Mouse (Mus musculus) stomach, embryonic 15.5 days (tissue): ENCODE data around the gene Zfp277. TPM values are rescaled to one million over a fixed set of nuclear protein-coding genes. Genes with fewer than 3 reads are reported as not detected.

Source experiments
- ATAC-seq: fragments of 200-750 bp; cut with Nextera tagmentation; 2 replicates; pipeline ENCODE4 v1.8.0; 2017; ENCODE audit warnings: low read depth, moderate number of reproducible peaks, moderate TSS enrichment; ENCODE audit not compliant: insufficient read depth, low FRiP score
- H3K27ac ChIP-seq: fragments of 300-500 bp; sonication (generic); 2 replicates; pipeline ENCODE4 v1.5.1; 2015; ENCODE audit warnings: mild to moderate bottlenecking, inconsistent platforms
- H3K27me3 ChIP-seq: fragments of 300-500 bp; sonication (generic); replicated peaks from 2 replicates; pipeline ENCODE4 v1.6.1; 2015; ENCODE audit warnings: inconsistent platforms
- H3K36me3 ChIP-seq: fragments of 300-500 bp; sonication (generic); 2 replicates; pipeline ENCODE4 v1.6.1; 2015; ENCODE audit warnings: inconsistent platforms
- H3K4me1 ChIP-seq: fragments of 300-500 bp; sonication (generic); 2 replicates; pipeline ENCODE4 v1.6.1; 2015; ENCODE audit warnings: inconsistent platforms
- H3K4me2 ChIP-seq: fragments of 300-500 bp; sonication (generic); 2 replicates; pipeline ENCODE4 v1.6.1; 2015; ENCODE audit warnings: mild to moderate bottlenecking, inconsistent platforms
- H3K4me3 ChIP-seq: fragments of 300-500 bp; sonication (generic); replicated peaks from 2 replicates; pipeline ENCODE4 v1.5.1; 2015; ENCODE audit warnings: inconsistent platforms
- H3K9ac ChIP-seq: fragments of 300-500 bp; sonication (generic); 2 replicates; pipeline ENCODE4 v1.6.1; 2015; ENCODE audit warnings: inconsistent platforms
- H3K9me3 ChIP-seq: fragments of 300-500 bp; sonication (generic); 2 replicates; pipeline ENCODE4 v1.6.1; 2016; ENCODE audit warnings: inconsistent platforms
- WGBS: fragments of 180-500 bp; shearing (Covaris S2); methylation state at CpG from one replicate; pipeline ENCODE4 v1.1.7; 2015; 5-methylcytosine and 5-hydroxymethylcytosine counted together
- polyA plus RNA-seq: library from polyadenylated mRNA; unstranded; fragments of >200 nt; fragmentation: Nextera tagmentation; extraction: Ambion mirVana; gene quantifications from 2 replicates; pipeline ENCODE4 v1.2.1, GENCODE M21; 2015

Gene Zfp277
- polyA plus RNA-seq, 1 experiment from 2014 or later, result 32.4 TPM

- H3K27me3 ChIP-seq, result no peaks in the 10 kb centered on the region
These were observed 114.2 kb downstream of the Zfp277 start for GRCm38 (mm10) chr12:40331467-40331866.

DNA sequence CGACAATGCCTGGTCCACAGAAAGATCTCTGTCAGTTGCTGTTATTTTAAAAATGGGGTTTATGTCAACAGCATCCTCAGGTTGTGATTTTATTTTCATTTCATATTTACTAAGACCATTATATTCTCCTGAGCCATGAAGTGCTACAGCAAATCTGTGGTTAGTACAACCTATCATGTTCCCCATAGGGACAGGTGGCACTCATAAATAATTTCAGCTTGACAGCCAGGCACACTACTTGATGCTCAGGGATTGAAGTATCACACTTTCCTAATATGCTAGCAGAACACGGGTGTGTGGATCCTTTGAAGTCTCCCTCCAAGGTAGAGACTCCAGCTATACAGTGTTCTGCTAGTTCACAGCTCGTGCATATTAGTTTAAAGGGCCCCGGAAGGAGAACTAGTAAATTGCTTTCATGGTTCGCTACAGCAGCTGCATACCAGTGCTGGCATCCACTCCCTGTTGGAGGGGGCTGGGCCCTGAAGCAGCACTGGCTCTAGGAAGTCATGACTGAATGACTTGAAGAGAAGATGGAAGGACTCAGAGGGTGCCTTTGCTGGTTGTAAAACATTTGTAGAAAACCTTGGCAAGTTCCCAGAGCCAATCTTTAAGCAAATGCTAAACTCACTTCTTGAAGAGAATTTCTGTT is 118.6 kb downstream of the Zfp277 start:
- no peaks in the 10 kb centered on the region for H3K36me3 ChIP-seq
- WGBS, result 56% methylated on average over 5 of the region's 5 CpGs
- H3K9me3 ChIP-seq, result no peaks in the 10 kb centered on the region
- no peak overlapping the region for H3K4me2 ChIP-seq
- no peaks in the 10 kb centered on the region for H3K4me1 ChIP-seq
- no peak overlapping the region for H3K9ac ChIP-seq
- H3K27me3 ChIP-seq, result no peaks in the 10 kb centered on the region
- ATAC-seq, result no peak
- H3K27ac ChIP-seq, result no peak overlapping the region
- H3K4me3 ChIP-seq, result no peak overlapping the region

More at GRCm38 (mm10) chr12:40331467-40331866, 114.2 kb downstream of the Zfp277 start:
- WGBS, result 93% methylated on average over 3 of the region's 3 CpGs
- Histone ChIP-seq H3K9me3 (no peaks in the 10 kb centered on the region), H3K4me2 (no peak overlapping the region), H3K4me1 (no peaks in the 10 kb centered on the region), H3K27ac (no peak overlapping the region), H3K9ac (no peak overlapping the region), H3K36me3 (no peaks in the 10 kb centered on the region), H3K4me3 (no peak overlapping the region)
- ATAC-seq, result no peak

GRCm38 (mm10) chr12:40325582-40325981 is 120.1 kb downstream of the Zfp277 start:
- Histone ChIP-seq H3K9ac (no peak overlapping the region), H3K9me3 (no peaks in the 10 kb centered on the region), H3K4me2 (no peak overlapping the region), H3K4me3 (no peak overlapping the region), H3K36me3 (no peaks in the 10 kb centered on the region), H3K27me3 (no peaks in the 10 kb centered on the region), H3K4me1 (no peaks in the 10 kb centered on the region), H3K27ac (no peak overlapping the region)
- 85% methylated on average over 5 of the region's 5 CpGs for WGBS
- ATAC-seq, result no peak

DNA sequence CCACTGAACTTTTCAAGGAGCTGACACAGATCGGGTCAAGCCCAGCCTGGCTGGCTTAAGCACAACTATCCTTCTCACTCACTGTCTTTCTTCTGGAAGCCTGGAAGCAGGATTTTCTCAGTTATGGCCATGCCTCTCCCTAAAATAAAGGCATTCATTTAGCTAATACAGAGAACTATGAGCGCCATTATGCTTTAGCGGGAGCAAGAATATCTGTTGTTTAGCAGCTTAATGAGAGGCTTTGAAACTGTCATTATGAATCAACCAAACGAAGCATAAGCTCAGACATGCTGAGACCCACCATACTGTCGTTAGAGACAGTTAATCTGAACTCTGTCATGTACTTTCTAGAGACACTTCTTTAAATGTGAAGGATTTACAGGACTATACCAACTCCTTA is 120.9 kb downstream of the Zfp277 start:
- H3K4me1 ChIP-seq, result no peaks in the 10 kb centered on the region
- WGBS, result 75% methylated on average over 5 of the region's 5 CpGs
- H3K36me3 ChIP-seq, result no peaks in the 10 kb centered on the region
- H3K27ac ChIP-seq, result no peak overlapping the region
- no peak for ATAC-seq
- no peak overlapping the region for H3K9ac ChIP-seq
- no peaks in the 10 kb centered on the region for H3K9me3 ChIP-seq
- no peak overlapping the region for H3K4me3 ChIP-seq
- H3K27me3 ChIP-seq, result no peaks in the 10 kb centered on the region
- no peak overlapping the region for H3K4me2 ChIP-seq

- H3K27me3 ChIP-seq, result no peaks in the 10 kb centered on the region
- no peaks in the 10 kb centered on the region for H3K9me3 ChIP-seq
- H3K27ac ChIP-seq, result no peak overlapping the region
- H3K36me3 ChIP-seq, result no peaks in the 10 kb centered on the region; the same call in 1 of the 2 replicates
- H3K9ac ChIP-seq, result no peak overlapping the region
- no peak for ATAC-seq
- no peak overlapping the region for H3K4me2 ChIP-seq
- no peaks in the 10 kb centered on the region for H3K4me1 ChIP-seq
- no peak overlapping the region for H3K4me3 ChIP-seq
- 77% methylated on average over 2 of the region's 2 CpGs for WGBS
These were observed 130.6 kb downstream of the Zfp277 start for GRCm38 (mm10) chr12:40315146-40315545.

DNA sequence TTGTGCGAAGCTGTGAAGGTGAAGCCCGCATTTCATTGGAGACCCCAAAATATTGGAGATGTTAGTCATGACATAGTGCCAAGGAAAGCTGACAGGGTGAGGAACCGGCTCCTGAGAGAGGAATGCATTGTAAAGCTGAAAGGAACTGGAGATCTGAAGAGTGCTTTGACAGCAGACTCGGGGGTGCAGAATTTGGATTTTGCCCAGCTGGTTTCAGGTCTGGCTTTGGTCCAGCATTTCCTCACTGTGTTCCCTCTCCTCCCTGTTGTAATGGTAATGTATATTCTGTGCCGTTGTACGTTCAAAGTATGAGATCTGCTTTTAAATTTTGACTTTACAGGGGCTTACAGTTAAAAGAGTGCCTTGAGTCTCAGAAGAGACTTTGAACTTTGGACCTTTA is 141.7 kb downstream of the Zfp277 start:
- ATAC-seq, result no peak
- 53% methylated on average over 6 of the region's 6 CpGs for WGBS

GRCm38 (mm10) chr12:40298636-40299035 is 147.1 kb downstream of the Zfp277 start:
- no peak for ATAC-seq
- 80% methylated on average over 3 of the region's 3 CpGs for WGBS
- no peak overlapping the region for H3K4me3 ChIP-seq
- no peak overlapping the region for H3K9ac ChIP-seq
- H3K27me3 ChIP-seq, result no peaks in the 10 kb centered on the region
- H3K27ac ChIP-seq, result no peak overlapping the region
- H3K4me2 ChIP-seq, result no peak overlapping the region
- no peaks in the 10 kb centered on the region for H3K9me3 ChIP-seq
- 0 out of 2 replicates have a peak, but pooled peaks cover 1% of the 10 kb centered on the region for H3K4me1 ChIP-seq
- no peaks in the 10 kb centered on the region for H3K36me3 ChIP-seq

More for the DNA sequence above, 141.7 kb downstream of the Zfp277 start:
- Histone ChIP-seq H3K36me3 (no peaks in the 10 kb centered on the region), H3K4me3 (no peak overlapping the region), H3K27ac (no peak overlapping the region), H3K4me2 (no peak overlapping the region), H3K27me3 (no peaks in the 10 kb centered on the region), H3K4me1 (0 out of 2 replicates have a peak, but pooled peaks cover 3% of the 10 kb centered on the region), H3K9me3 (no peaks in the 10 kb centered on the region), H3K9ac (no peak overlapping the region)

GRCm38 (mm10) chr12:40286539-40286938 is 159.2 kb downstream of the Zfp277 start:
- H3K27me3 ChIP-seq, result no peaks in the 10 kb centered on the region
- H3K36me3 ChIP-seq, result no peaks in the 10 kb centered on the region
- ATAC-seq, result no peak
- H3K4me2 ChIP-seq, result no peak overlapping the region
- no peaks in the 10 kb centered on the region for H3K9me3 ChIP-seq
- no peak overlapping the region for H3K9ac ChIP-seq
- H3K27ac ChIP-seq, result no peak overlapping the region
- H3K4me3 ChIP-seq, result no peak overlapping the region
- no peaks in the 10 kb centered on the region for H3K4me1 ChIP-seq
- WGBS, result 68% methylated on average over 4 of the region's 4 CpGs

GRCm38 (mm10) chr12:40280596-40281325 is 164.9 kb downstream of the Zfp277 start:
- 83% methylated on average over 4 of the region's 4 CpGs for WGBS
- H3K27me3 ChIP-seq, result no peaks in the 10 kb centered on the region
- H3K9ac ChIP-seq, result no peak overlapping the region
- no peak overlapping the region for H3K27ac ChIP-seq
- no peaks in the 10 kb centered on the region for H3K36me3 ChIP-seq
- no peak overlapping the region for H3K4me2 ChIP-seq
- H3K4me3 ChIP-seq, result no peak overlapping the region
- no peaks in the 10 kb centered on the region for H3K9me3 ChIP-seq
- no peak for ATAC-seq
- H3K4me1 ChIP-seq, result no peaks in the 10 kb centered on the region

- no peak for ATAC-seq
- WGBS, result 84% methylated on average over 3 of the region's 3 CpGs
These were observed 168.1 kb downstream of the Zfp277 start for GRCm38 (mm10) chr12:40277581-40277980.

GRCm38 (mm10) chr12:40274931-40275330 is 170.8 kb downstream of the Zfp277 start:
- Histone ChIP-seq H3K27me3 (no peaks in the 10 kb centered on the region), H3K36me3 (no peaks in the 10 kb centered on the region), H3K9me3 (no peaks in the 10 kb centered on the region), H3K4me1 (no peaks in the 10 kb centered on the region), H3K4me3 (no peak overlapping the region), H3K9ac (no peak overlapping the region), H3K4me2 (no peak overlapping the region), H3K27ac (no peak overlapping the region)
- ATAC-seq, result no peak

More at GRCm38 (mm10) chr12:40277581-40277980, 168.1 kb downstream of the Zfp277 start:
- Histone ChIP-seq H3K4me1 (no peaks in the 10 kb centered on the region), H3K9ac (no peak overlapping the region), H3K4me3 (no peak overlapping the region), H3K36me3 (no peaks in the 10 kb centered on the region), H3K4me2 (no peak overlapping the region), H3K9me3 (no peaks in the 10 kb centered on the region), H3K27ac (no peak overlapping the region), H3K27me3 (no peaks in the 10 kb centered on the region)

DNA sequence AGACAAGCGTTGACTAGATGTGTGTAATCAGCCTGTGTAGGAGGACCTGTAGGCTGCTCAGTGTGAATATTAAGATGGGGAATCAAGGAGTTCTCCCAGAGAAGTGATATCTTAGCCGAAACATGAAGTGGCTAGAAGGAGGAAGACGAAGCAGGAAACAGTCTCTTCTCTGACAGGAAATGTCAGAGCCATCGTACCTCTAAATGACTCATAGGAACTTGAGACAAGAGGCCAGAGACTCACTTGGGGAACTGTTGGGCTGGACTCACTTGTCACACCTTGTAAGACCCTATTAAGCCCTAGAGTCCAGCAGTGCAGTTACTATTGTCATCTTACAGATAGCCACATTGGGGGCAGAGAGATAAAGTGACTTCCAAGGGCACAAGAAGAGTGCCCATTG is 172.4 kb downstream of the Zfp277 start:
- no peaks in the 10 kb centered on the region for H3K36me3 ChIP-seq

More for the DNA sequence above, 172.4 kb downstream of the Zfp277 start:
- no peak overlapping the region for H3K9ac ChIP-seq
- ATAC-seq, result no peak
- H3K4me2 ChIP-seq, result no peak overlapping the region
- no peaks in the 10 kb centered on the region for H3K9me3 ChIP-seq
- H3K27me3 ChIP-seq, result no peaks in the 10 kb centered on the region
- no peak overlapping the region for H3K4me3 ChIP-seq
- no peaks in the 10 kb centered on the region for H3K4me1 ChIP-seq
- 84% methylated on average over 4 of the region's 4 CpGs for WGBS
- no peak overlapping the region for H3K27ac ChIP-seq
